Mouse (Mus musculus): Measurements from ENCODE around the gene Bnip2. TPM values are rescaled to one million over a fixed set of nuclear protein-coding genes. Genes with fewer than 3 reads are reported as not detected.

Gene Bnip2
- polyA plus RNA-seq, 1 experiment from 2014 or later = 74.0 TPM

GRCm38 (mm10) chr9:70037988-70038387, 48.7 kb downstream of the Bnip2 start, which contains the start of gene Gcnt3:
Gcnt3 (minus strand) TSS chr9:70038088.
- WGBS = 92% methylated on average over 7 of the region's 7 CpGs
- H3K4me1 ChIP-seq (ENCODE audit: control insufficient read depth, insufficient read depth, low read length) = no peaks in the 10 kb centered on the region
- no peak for ATAC-seq
- no peak within 1 kb of the TSS for H3K9ac ChIP-seq (ENCODE audit: low read depth, low read length)
- no peak within 1 kb of the TSS for H3K4me2 ChIP-seq (ENCODE audit: low read length)
- no peaks in the 10 kb centered on the region for H3K9me3 ChIP-seq (replicated peaks; ENCODE audit: control insufficient read depth, low read length, poor library complexity, severe bottlenecking)
- no peaks in the 10 kb centered on the region for H3K36me3 ChIP-seq (ENCODE audit: control insufficient read depth, insufficient read depth, low read length)
- no peak within 1 kb of the TSS for H3K4me3 ChIP-seq (ENCODE audit: low read depth, low read length)
- no peaks in the 10 kb centered on the region for H3K27me3 ChIP-seq (ENCODE audit: control insufficient read depth, insufficient read depth, low read depth, low read length)
- H3K27ac ChIP-seq (ENCODE audit: low read length) = no peak within 1 kb of the TSS

DNA sequence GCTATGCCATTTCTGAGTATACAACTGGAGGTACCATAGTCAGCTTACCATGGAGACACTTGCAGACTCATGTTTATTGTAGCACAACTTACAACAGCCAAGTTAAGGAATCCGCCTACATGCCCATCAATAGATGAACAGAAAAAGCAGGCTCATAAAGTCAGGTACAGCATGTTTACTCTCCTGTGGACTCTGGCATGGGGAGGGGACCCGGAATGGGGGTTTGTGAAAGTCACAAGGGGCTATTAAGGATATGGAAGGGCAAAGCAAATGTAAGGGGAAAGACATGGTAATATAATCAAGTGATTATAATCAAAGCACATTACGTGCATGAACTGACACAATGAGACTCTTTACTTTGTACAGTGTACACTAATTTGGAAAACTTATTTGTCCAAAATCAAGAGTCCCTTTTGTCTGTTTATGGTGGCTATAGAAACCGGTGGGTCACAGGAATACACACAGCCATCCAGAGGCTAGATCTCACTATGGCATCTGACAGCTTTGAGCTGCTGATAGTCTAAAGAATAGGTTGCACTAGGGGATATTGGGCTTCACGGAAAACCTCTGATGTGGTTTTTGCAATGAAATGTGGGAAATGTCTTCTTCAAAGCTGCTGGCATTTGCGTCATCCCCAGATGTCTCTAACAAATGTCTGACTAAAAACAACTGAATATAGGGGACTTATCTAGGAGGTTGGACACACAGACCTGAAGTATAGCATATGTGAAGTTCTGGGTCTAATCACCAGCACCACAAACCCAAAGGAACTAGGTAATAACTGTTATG, 50.5 kb downstream of the Bnip2 start:
- no peaks in the 10 kb centered on the region for H3K27me3 ChIP-seq (ENCODE audit: control insufficient read depth, insufficient read depth, low read depth, low read length)
- H3K9me3 ChIP-seq (replicated peaks; ENCODE audit: control insufficient read depth, low read length, poor library complexity, severe bottlenecking) = no peaks in the 10 kb centered on the region
- no peaks in the 10 kb centered on the region for H3K4me1 ChIP-seq (ENCODE audit: control insufficient read depth, insufficient read depth, low read length)
- H3K36me3 ChIP-seq (ENCODE audit: control insufficient read depth, insufficient read depth, low read length) = no peaks in the 10 kb centered on the region
- no peak overlapping the region for H3K9ac ChIP-seq (ENCODE audit: low read depth, low read length)
- H3K27ac ChIP-seq (ENCODE audit: low read length) = no peak overlapping the region
- no peak overlapping the region for H3K4me3 ChIP-seq (ENCODE audit: low read depth, low read length)
- WGBS = 85% methylated on average over 6 of the region's 6 CpGs
- no peak overlapping the region for H3K4me2 ChIP-seq (ENCODE audit: low read length)
- no peak for ATAC-seq

DNA sequence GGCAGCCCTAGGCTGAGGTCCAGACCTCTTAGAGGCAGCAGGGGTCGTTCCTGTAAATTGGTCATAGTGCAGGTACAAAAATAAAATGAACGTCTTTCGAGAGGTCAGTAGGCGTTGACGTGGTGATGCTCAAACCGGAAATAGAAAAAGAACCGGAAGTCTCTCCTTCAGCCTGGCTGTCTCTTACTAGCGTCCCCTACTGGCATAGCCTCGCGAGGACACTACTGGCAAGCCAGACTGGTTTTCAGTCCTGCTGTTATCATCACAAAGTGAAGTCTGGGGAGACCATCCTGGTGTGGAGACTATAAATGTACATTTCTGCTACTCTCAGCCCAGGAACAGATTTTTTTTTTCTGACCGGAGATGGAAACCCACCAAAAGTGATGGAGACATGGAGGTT, 51.3 kb downstream of the Bnip2 start:
- Histone ChIP-seq H3K4me1 (ENCODE audit: control insufficient read depth, insufficient read depth, low read length) (no peaks in the 10 kb centered on the region), H3K36me3 (ENCODE audit: control insufficient read depth, insufficient read depth, low read length) (no peaks in the 10 kb centered on the region), H3K4me3 (ENCODE audit: low read depth, low read length) (no peak overlapping the region), H3K9ac (ENCODE audit: low read depth, low read length) (no peak overlapping the region), H3K4me2 (ENCODE audit: low read length) (no peak overlapping the region), H3K27ac (ENCODE audit: low read length) (no peak overlapping the region), H3K9me3 (replicated peaks; ENCODE audit: control insufficient read depth, low read length, poor library complexity, severe bottlenecking) (no peaks in the 10 kb centered on the region), H3K27me3 (ENCODE audit: control insufficient read depth, insufficient read depth, low read depth, low read length) (no peaks in the 10 kb centered on the region)
- no peak for ATAC-seq
- 94% methylated on average over 11 of the region's 11 CpGs for WGBS

- Histone ChIP-seq H3K27ac (ENCODE audit: low read length) (no peak overlapping the region), H3K9me3 (replicated peaks; ENCODE audit: control insufficient read depth, low read length, poor library complexity, severe bottlenecking) (no peaks in the 10 kb centered on the region), H3K36me3 (ENCODE audit: control insufficient read depth, insufficient read depth, low read length) (no peaks in the 10 kb centered on the region), H3K4me2 (ENCODE audit: low read length) (no peak overlapping the region), H3K4me3 (ENCODE audit: low read depth, low read length) (no peak overlapping the region), H3K27me3 (ENCODE audit: control insufficient read depth, insufficient read depth, low read depth, low read length) (no peaks in the 10 kb centered on the region), H3K9ac (ENCODE audit: low read depth, low read length) (no peak overlapping the region), H3K4me1 (ENCODE audit: control insufficient read depth, insufficient read depth, low read length) (no peaks in the 10 kb centered on the region)
- 89% methylated on average over 4 of the region's 4 CpGs for WGBS
- ATAC-seq = no peak
Measured at GRCm38 (mm10) chr9:70042137-70042536, 52.9 kb downstream of the Bnip2 start.

GRCm38 (mm10) chr9:70042935-70043334, 53.7 kb downstream of the Bnip2 start:
- Histone ChIP-seq H3K9me3 (replicated peaks; ENCODE audit: control insufficient read depth, low read length, poor library complexity, severe bottlenecking) (no peaks in the 10 kb centered on the region), H3K4me1 (ENCODE audit: control insufficient read depth, insufficient read depth, low read length) (no peaks in the 10 kb centered on the region), H3K36me3 (ENCODE audit: control insufficient read depth, insufficient read depth, low read length) (no peaks in the 10 kb centered on the region), H3K27me3 (ENCODE audit: control insufficient read depth, insufficient read depth, low read depth, low read length) (no peaks in the 10 kb centered on the region), H3K9ac (ENCODE audit: low read depth, low read length) (no peak overlapping the region), H3K4me2 (ENCODE audit: low read length) (no peak overlapping the region), H3K4me3 (ENCODE audit: low read depth, low read length) (no peak overlapping the region), H3K27ac (ENCODE audit: low read length) (no peak overlapping the region)
- no peak for ATAC-seq
- WGBS = 81% methylated on average over 1 of the region's 1 CpGs

- H3K4me3 ChIP-seq (ENCODE audit: low read depth, low read length) = no peak overlapping the region
- WGBS = 77% methylated on average over 2 of the region's 2 CpGs
- no peaks in the 10 kb centered on the region for H3K9me3 ChIP-seq (replicated peaks; ENCODE audit: control insufficient read depth, low read length, poor library complexity, severe bottlenecking)
- no peak overlapping the region for H3K27ac ChIP-seq (ENCODE audit: low read length)
- no peaks in the 10 kb centered on the region for H3K27me3 ChIP-seq (ENCODE audit: control insufficient read depth, insufficient read depth, low read depth, low read length)
- H3K4me2 ChIP-seq (ENCODE audit: low read length) = no peak overlapping the region
- H3K9ac ChIP-seq (ENCODE audit: low read depth, low read length) = no peak overlapping the region
- H3K4me1 ChIP-seq (ENCODE audit: control insufficient read depth, insufficient read depth, low read length) = peaks cover 7% of the 10 kb centered on the region; the same call in 1 of the 2 replicates
- no peak for ATAC-seq
- H3K36me3 ChIP-seq (ENCODE audit: control insufficient read depth, insufficient read depth, low read length) = no peaks in the 10 kb centered on the region
Measured at GRCm38 (mm10) chr9:70044865-70045264, 55.6 kb downstream of the Bnip2 start.

GRCm38 (mm10) chr9:70046255-70046654, 57.0 kb downstream of the Bnip2 start:
- Histone ChIP-seq H3K36me3 (ENCODE audit: control insufficient read depth, insufficient read depth, low read length) (no peaks in the 10 kb centered on the region), H3K9ac (ENCODE audit: low read depth, low read length) (no peak overlapping the region), H3K27ac (ENCODE audit: low read length) (no peak overlapping the region), H3K9me3 (replicated peaks; ENCODE audit: control insufficient read depth, low read length, poor library complexity, severe bottlenecking) (no peaks in the 10 kb centered on the region), H3K4me1 (ENCODE audit: control insufficient read depth, insufficient read depth, low read length) (peaks cover 7% of the 10 kb centered on the region; the same call in 1 of the 2 replicates), H3K27me3 (ENCODE audit: control insufficient read depth, insufficient read depth, low read depth, low read length) (no peaks in the 10 kb centered on the region), H3K4me2 (ENCODE audit: low read length) (no peak overlapping the region), H3K4me3 (ENCODE audit: low read depth, low read length) (no peak overlapping the region)
- no peak for ATAC-seq
- WGBS = 95% methylated on average over 6 of the region's 6 CpGs

- H3K36me3 ChIP-seq (ENCODE audit: control insufficient read depth, insufficient read depth, low read length) = no peaks in the 10 kb centered on the region
- H3K9me3 ChIP-seq (replicated peaks; ENCODE audit: control insufficient read depth, low read length, poor library complexity, severe bottlenecking) = no peaks in the 10 kb centered on the region
- H3K27ac ChIP-seq (ENCODE audit: low read length) = no peak overlapping the region
- peaks cover 7% of the 10 kb centered on the region; the same call in 1 of the 2 replicates for H3K4me1 ChIP-seq (ENCODE audit: control insufficient read depth, insufficient read depth, low read length)
- H3K9ac ChIP-seq (ENCODE audit: low read depth, low read length) = no peak overlapping the region
- no peak overlapping the region for H3K4me2 ChIP-seq (ENCODE audit: low read length)
- H3K27me3 ChIP-seq (ENCODE audit: control insufficient read depth, insufficient read depth, low read depth, low read length) = no peaks in the 10 kb centered on the region
- ATAC-seq = no peak
- H3K4me3 ChIP-seq (ENCODE audit: low read depth, low read length) = no peak overlapping the region
- 76% methylated on average over 3 of the region's 3 CpGs for WGBS
Measured at GRCm38 (mm10) chr9:70047839-70048238, 58.6 kb downstream of the Bnip2 start.

DNA sequence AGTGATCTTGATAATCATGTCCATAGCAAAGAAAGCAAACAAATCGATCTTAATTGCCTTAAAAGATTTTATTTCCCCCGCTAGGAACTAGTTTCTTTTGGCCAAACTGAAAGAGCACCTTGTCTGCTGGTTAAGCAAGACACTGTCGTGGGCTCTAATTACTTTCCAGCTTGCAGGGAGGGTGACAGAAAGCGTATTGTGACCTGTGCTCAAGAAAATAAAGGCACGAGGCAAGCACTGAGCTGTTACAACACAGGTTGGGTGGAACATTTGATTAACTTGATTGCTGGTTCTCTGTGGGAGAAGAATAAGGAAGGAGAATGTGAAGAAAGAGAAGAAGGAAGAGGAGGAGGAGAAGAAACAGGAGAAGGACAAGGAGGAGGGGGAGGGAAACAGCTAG, 59.0 kb downstream of the Bnip2 start:
- Histone ChIP-seq H3K27me3 (ENCODE audit: control insufficient read depth, insufficient read depth, low read depth, low read length) (no peaks in the 10 kb centered on the region), H3K4me2 (ENCODE audit: low read length) (no peak overlapping the region), H3K4me3 (ENCODE audit: low read depth, low read length) (no peak overlapping the region), H3K27ac (ENCODE audit: low read length) (no peak overlapping the region), H3K36me3 (ENCODE audit: control insufficient read depth, insufficient read depth, low read length) (no peaks in the 10 kb centered on the region), H3K9me3 (replicated peaks; ENCODE audit: control insufficient read depth, low read length, poor library complexity, severe bottlenecking) (no peaks in the 10 kb centered on the region), H3K9ac (ENCODE audit: low read depth, low read length) (no peak overlapping the region), H3K4me1 (ENCODE audit: control insufficient read depth, insufficient read depth, low read length) (peaks cover 7% of the 10 kb centered on the region; the same call in 1 of the 2 replicates)
- 64% methylated on average over 5 of the region's 5 CpGs for WGBS
- ATAC-seq = no peak
